In the genomic region with DNA sequence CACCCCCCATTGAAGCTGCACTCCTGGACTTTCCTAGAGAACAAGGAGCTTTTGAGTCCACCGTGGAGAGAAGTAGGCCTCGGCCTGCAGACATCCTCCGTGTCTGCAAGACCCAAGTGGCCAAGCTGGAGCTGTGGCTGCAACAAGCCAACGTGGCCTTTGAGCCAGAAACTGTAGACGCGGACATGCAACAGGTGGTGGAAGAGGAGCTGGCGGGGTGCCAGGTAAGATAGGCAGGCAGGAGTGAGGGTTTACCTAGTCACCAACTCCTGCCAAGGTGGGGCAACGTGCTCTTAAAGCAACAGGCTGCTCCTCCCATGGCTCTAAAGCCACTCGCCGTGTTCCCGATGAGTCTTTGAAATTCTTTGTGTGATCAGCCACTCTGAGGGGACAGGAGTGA, we compare ENCODE assay signal across 9 mouse cellular contexts.
DNase-seq lines count a peak whose midpoint lies in the region; ATAC-seq and TF ChIP-seq lines count a peak whose summit lies in the region.
"Had no signal": no experiment of that assay in that cellular context is flagged by ENCODE, and none has a peak within 500 bp of the region (broad histone marks: within the 10 kb centered on the region; RNA-seq: fewer than 3 reads in every experiment).

No protein-coding gene starts in this region.

- DNase-seq in ES-E14 (ENCODE audit: low read depth, low spot score) (no peak), ZHBTc4 (ENCODE audit: low read depth, low spot score) (peak; percentile 29)
- peak; percentile 65 for DNase-seq in lung, postnatal 36 days
- no peak for DNase-seq in midbrain, embryonic 10.5 days (ENCODE audit: low spot score)
- DNase-seq in layer of hippocampus, adult 9-10 months (ENCODE audit: low spot score) = no peak

- peaks cover 0 to 9% of the 10 kb centered on the region in 2 experiments; a peak in 1 of 4 replicates for H3K4me1 ChIP-seq in ES-E14 (ENCODE audit: control insufficient read depth in 2 of 2, insufficient read depth in 2 of 2, low read length in 2 of 2, poor library complexity in 1 of 2)
- 0 out of 2 replicates have a peak, but pooled peaks cover 6% of the 10 kb centered on the region for H3K4me1 ChIP-seq in intestine, embryonic 16.5 days (ENCODE audit: control insufficient read depth, insufficient read depth, low read length)
- peaks cover 10% of the 10 kb centered on the region for H3K4me1 ChIP-seq in midbrain, embryonic 10.5 days

- no peaks in the 10 kb centered on the region for H3K36me3 ChIP-seq in ES-E14 (ENCODE audit: control insufficient read depth, insufficient read depth, low read length, poor library complexity, severe bottlenecking)
- H3K36me3 ChIP-seq in intestine, embryonic 16.5 days (ENCODE audit: control insufficient read depth, insufficient read depth, low read length) = no peaks in the 10 kb centered on the region; the same call in none of the 2 replicates
- H3K36me3 ChIP-seq in midbrain, embryonic 10.5 days = peaks cover 66% of the 10 kb centered on the region

- in situ Hi-C loops in ES-E14 (cut with MboI; ENCODE audit: low sequenced_read_pairs in 2 of 2, unreplicated experiment in 2 of 2) = loop anchor here (10.0 to 25.0 kb wide), 3 partner anchors 172 to 322 kb away; a partner anchor contains a TSS

- no peaks in the 10 kb centered on the region for H3K9me3 ChIP-seq in ES-E14 (ENCODE audit: control insufficient read depth, insufficient read depth, low read depth, low read length)
- H3K9me3 ChIP-seq in intestine, embryonic 16.5 days (ENCODE audit: control insufficient read depth, low read length) = no peaks in the 10 kb centered on the region
- H3K9me3 ChIP-seq in midbrain, embryonic 10.5 days (replicated peaks) = no peaks in the 10 kb centered on the region

- no peak overlapping the region for H3K4me3 ChIP-seq in ES-E14 (ENCODE audit: insufficient read depth in 1 of 2, low read depth in 1 of 2, low read length in 2 of 2, poor library complexity in 1 of 2, severe bottlenecking in 1 of 2)
- no peak overlapping the region for H3K4me3 ChIP-seq in intestine, embryonic 16.5 days (ENCODE audit: low read length)
- no peak overlapping the region for H3K4me3 ChIP-seq in midbrain, embryonic 10.5 days

- 58% methylated on average over 11 of the region's 11 CpGs for WGBS in intestine, embryonic 16.5 days
- 92% methylated on average over 11 of the region's 11 CpGs for WGBS in midbrain, embryonic 10.5 days

- H3K9ac ChIP-seq in ES-E14 (ENCODE audit: insufficient read depth, low read depth, low read length, poor library complexity, severe bottlenecking) = 0 out of 2 replicates have a peak overlapping the region, but pooled peaks have one; percentile 26
- peak overlapping the region; percentile 33; the same call in 1 of the 2 replicates for H3K9ac ChIP-seq in intestine, embryonic 16.5 days (ENCODE audit: low read depth, low read length)

- H3K4me2 ChIP-seq in intestine, embryonic 16.5 days (ENCODE audit: low read depth, low read length) = peak overlapping the region; percentile 27; the same call in 1 of the 2 replicates
- H3K4me2 ChIP-seq: heart, embryonic 11.5 days had no signal

- peak; percentile 84 for ATAC-seq in intestine, embryonic 16.5 days
- ATAC-seq in erythroid progenitor cell, adult 5-6 weeks (replicated peaks; ENCODE audit: low FRiP score, poor library complexity, severe bottlenecking) = no peak

- no peak overlapping the region for H3K27ac ChIP-seq in ES-E14 (ENCODE audit: insufficient read depth, low read depth, low read length, poor library complexity, severe bottlenecking)
- peak overlapping the region; percentile 80 for H3K27ac ChIP-seq in intestine, embryonic 16.5 days (ENCODE audit: low read length)
- no peak overlapping the region for H3K27ac ChIP-seq in midbrain, embryonic 10.5 days (replicated peaks)
- H3K27ac ChIP-seq: macrophage had no signal

- no peaks in the 10 kb centered on the region for H3K27me3 ChIP-seq in intestine, embryonic 16.5 days (replicated peaks; ENCODE audit: control insufficient read depth, insufficient read depth, low read length)
- H3K27me3 ChIP-seq in midbrain, embryonic 10.5 days (ENCODE audit: low read depth, poor library complexity, severe bottlenecking) = no peaks in the 10 kb centered on the region

TF ChIP-seq in ES-E14, 5 proteins besides CTCF, POLR2A, EP300 and RAD21:
- no peak for TF ChIP-seq HCFC1 (IDR thresholded peaks at IDR 0.05; ENCODE audit: borderline replicate concordance, insufficient read depth, low read length)
- TF ChIP-seq ZNF384 (IDR thresholded peaks at IDR 0.05; ENCODE audit: low read depth, low read length) = no peak
- TF ChIP-seq MAFK (IDR thresholded peaks at IDR 0.05; ENCODE audit: insufficient read depth, low read depth, low read length) = no peak
- TF ChIP-seq CHD2 (IDR thresholded peaks at IDR 0.05; ENCODE audit: low read depth, low read length) = no peak
- TF ChIP-seq ZC3H11A (IDR thresholded peaks at IDR 0.05; ENCODE audit: borderline replicate concordance, low read depth, low read length) = no peak

Comparison
In these comparisons a context has a peak if more than half of its experiments do, and no peak if none do; other contexts are left out.
1. DNase-seq: peak in ZHBTc4 (single experiment) and lung, postnatal 36 days (single experiment); none in ES-E14 (single experiment), midbrain, embryonic 10.5 days (single experiment) and layer of hippocampus, adult 9-10 months (single experiment).